Mouse (Mus musculus) kidney, postnatal 10 days (tissue): ENCODE results near the gene Rtraf.
"Not testable (repeated sequence)": the region's sequence is repeated elsewhere in the genome, so short reads cannot be mapped to it uniquely, and the experiment has no call there.

ENCODE experiments used
- DNase-seq: peaks from one replicate; pipeline ENCODE4 v3.0.0; 2021; ENCODE audit warnings: mixed read lengths

The Rtraf gene

DNA sequence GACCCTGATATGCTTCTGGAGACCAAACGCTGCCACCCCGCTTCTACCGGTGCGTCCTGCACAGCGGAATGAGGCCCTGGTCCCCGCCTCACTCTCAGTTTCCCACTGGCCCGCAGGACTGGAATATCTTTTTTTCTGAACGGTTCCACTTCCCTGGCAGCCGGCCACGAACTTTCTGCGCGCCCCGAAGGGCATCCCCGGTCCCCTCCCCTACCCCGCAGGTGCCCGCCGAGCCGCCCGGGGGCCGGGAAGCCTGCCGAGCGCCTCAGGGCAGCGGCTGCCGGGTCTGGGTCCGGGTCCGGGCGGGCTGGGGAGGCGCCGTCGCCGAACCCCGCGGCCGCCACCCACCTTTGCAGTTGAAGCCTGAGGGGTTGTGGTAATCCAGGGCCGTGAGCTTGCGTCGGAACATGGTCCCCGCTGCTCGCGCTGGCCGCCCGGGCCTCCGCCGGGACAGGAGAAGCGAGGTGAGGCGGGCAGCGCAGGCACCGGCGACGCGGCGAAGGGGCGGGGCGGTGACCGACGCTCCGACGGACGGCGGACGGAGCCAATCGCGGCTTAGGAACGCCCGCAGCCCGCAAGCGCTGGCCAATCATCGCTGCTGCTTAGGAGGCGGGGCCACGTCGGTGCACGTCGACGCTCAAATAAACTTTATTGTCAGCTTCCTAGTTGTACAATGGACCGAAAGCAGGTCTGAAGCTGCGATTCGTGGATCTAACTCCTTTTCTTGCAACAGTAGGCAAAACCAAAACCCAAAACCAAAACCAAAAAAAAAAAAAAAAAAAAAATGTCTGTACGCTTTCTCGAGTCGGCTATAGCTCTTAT is at the start of gene Rtraf:
Gene Rtraf (minus strand): TSS at position 504 of the 822 bp plus-strand sequence.
- peak; percentile 97 for DNase-seq

DNA sequence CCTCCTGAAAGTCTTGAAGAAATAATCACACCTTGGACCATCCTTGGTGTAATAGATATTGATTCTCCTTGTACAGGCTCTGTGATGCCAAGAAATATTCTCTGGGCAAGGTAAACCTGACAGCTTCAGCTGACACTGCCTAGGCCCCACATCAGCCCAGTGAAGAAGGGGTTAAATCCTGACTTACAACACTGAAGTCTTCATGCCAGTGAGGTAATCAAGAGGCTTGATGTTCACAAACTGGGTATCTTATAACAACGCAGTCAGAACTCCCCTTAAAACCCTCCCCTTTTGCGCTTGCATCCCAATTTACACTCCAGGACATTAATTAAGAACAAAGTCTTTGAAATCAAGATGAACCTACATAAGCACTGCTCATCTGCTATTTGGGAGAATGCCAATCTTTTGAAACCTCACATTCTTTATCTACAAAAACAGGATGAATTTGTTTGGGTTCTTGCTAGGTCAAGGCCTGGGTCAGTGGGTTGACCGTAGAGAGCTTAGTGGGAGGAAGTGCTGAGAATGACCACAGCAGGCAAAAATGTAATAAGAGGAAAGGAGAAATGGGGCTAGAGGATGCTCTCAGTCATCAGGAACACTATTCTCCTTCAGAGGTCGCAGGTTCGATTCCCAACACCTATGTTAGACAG is 43.8 kb upstream of the Rtraf start:
- DNase-seq, result peak; percentile 27

DNA sequence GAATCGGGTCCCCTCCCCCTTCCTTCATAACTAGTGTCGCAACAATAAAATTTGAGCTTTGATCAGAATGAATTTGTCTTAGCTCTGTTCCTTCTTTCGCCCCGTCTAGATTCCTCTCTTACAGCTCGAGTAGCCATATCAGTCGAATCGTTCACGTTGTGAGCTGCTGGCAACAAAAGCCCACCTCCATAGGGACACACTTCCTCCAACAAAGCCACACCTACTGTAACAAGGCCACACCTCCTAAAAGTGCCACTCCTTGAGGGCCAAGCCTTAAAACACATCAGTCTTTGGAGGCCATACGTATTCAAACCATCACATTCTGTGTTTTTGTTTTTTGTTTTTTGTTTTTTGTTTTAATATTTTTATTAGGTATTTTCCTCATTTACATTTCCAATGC is 41.5 kb upstream of the Rtraf start:
- DNase-seq, result not testable (repeated sequence)

DNA sequence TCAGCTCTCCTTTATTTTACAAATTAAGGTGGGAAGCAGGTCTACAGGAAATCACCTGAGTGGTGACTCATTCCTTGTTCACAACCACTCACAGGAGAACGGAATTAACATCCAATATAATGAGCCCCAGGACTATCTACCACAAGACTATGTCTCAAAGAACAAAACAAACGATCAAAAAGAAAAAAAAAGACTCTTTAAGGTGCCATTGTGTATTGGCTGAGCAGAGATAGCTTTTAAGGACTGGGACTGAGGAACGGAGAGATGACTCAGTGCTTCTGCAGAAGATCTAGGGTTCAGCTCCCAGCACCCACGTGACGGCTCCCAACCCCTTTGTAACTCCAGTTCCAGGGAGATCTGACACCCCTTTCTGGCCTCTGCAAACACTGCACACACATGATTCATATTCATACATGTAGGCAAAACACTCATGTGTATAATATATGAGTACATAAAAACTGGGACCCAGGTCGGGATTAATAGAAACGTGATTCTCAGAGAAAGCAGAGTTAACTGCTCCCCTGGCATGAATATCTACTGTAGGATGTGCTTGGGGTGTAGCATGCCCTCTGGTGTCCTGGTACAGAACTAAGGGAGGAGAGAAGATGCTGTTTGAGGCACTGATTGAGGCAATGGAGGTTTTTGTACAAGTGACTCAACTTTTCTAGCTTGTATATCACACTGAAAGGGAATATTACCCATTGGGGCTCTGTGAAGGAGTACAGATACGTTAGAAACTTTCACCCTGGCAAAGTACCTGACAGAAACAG is 37.9 kb upstream of the Rtraf start:
- DNase-seq, result no peak

DNA sequence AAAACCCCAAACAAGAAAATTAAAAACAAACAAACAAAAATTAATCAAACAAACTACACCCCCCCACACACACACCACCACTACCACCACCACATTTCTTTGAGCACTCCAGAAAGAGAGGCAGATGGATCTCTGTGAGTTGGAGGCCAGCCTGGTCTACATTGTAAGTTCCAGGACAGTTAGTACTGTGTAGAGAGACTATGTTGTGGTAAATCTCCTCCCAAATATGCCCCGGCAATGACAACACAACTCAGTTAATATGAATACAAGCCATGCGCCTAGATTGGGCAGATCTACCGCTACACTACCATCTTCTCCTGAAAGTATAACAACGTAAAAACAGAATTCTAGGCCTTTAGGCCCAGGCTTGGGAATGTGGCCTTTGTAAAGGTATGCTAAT is 36.7 kb upstream of the Rtraf start:
- no peak for DNase-seq

DNA sequence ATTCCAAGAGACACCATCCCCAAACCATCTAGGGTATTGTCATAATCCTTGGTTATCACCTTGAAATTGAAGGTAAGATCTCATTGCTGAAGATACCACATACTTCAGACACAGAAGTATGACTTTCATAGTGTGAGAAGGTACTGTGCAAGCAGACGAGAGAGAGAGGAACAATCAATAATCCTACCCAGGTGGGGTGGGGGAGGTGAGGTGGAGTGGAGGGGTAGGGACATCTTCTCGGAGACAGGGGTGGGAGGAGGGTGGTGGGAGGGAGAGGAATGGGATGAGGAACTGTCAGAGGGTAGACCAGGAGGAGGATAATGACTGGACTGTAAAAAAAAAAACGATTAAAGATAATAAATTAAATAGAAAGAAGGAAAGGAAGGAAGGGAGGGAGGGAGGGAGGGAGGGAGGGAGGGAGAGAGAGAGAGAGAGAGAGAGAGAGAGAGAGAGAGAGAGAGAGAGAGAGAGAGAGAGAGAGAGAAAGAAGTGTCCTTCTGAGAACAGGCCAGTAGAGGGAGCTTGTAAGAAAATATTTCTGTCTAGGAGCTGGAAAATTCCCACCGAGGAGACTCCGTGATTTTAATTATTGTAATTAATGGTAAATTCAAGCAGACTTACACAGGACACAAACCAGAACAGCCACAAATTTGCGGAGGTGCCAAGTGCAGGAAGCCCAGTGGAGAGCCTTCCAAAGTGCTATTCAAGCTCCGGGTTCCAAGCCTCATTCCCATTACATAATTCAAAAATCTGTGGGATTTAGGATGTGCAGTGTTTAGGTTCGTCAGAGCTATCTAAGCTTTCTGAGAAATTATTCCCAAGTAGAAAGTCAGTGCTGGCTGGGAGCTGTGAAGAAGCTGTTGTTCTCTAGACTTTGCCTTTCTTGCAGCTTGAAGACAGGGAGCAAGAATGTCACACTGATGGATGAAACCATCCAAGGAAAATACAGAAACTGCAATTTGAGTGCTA is 35.5 kb upstream of the Rtraf start:
- DNase-seq, result peak; percentile 28

DNA sequence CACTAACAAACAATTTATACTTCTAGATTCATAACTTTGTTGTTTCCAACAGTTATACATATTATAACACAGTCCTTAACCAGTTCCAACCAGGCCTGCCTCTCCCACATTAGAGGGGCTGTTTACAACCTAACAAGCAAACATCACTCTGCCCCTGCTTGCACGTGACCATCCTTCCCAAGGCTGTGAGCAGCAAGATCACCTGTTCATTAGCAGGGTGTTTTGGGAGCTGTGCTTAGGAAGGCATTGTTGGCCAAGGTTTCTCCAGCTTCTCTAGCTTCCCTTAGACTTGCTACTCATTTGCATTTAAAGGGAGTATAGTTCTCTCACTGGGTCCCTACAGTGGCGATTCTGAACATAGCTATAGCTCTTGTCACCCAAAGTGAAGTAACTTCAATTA is 34.7 kb upstream of the Rtraf start:
- no peak for DNase-seq

DNA sequence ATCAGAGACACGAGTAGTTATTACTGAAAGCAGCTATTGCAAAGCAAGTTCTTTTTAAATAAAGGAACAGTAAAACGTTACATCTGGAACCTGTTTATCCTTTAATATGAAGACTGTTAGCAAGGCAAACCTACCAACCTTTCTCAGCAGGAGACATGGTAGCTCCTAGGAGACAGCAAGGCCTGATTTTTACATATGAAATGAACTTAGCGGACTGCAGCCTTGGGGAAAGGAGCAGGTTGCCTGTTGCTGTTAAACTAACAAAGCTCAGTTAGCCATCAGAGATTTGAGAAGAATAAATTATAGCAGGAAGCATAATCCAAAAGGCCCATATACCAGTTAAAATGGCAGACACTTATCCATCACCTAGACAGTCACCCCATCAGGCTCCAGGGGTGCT is 29.8 kb upstream of the Rtraf start:
- no peak for DNase-seq

DNA sequence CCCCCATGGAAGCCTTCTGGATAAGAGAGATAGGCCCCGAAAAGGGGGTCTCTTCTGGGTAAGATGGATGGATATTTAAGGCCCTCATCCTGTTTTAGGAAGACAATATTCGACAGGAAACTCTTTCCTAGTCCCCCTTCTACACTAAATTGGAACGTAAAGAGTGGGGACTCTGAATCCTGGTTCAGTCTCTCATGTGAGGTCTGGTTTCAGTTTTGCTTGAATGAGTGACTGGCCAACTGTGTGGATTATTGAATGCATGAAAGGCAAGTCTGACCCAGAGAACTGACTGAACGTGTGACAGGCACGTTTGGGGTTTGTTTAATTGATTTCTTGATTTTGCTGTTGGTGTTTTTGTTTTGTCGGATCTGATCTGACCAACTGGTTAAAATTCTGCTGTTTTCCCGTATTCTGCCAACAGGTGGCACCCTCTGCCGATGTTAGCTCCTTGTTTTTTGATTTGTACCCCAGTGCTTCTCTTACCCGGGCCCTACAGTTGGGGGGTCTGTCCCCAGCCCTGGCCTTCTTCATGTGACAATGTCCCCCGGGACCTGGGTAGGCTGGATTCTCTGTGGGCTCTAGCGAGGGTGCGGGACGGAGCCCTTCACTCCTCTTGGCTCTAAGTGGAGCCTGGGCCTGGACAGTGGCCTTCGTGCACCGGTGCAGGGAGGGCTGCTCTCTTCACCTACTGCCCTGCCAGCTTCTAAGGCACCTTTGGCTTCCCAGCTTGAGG is 16.1 kb upstream of the Rtraf start:
- peak; percentile 83 for DNase-seq

DNA sequence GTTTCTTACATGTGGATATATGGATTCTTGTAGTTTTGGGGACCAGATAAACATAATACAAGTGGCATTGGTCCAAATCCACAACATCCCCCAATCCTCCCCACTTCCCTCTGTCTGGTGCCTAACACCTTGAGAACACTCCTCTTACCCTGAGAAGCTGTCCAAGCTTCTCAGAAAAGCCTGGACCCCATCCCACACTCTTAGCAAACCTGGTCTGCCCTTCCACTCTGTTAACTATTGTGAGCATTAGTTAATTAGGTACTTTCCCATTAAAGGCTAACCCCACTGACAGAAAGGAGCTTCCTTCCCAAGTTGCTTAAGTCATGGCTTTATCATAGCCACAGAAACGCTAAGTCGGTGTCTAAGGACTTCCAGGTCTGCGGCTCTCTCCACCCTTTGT is 12.7 kb upstream of the Rtraf start:
- no peak for DNase-seq

DNA sequence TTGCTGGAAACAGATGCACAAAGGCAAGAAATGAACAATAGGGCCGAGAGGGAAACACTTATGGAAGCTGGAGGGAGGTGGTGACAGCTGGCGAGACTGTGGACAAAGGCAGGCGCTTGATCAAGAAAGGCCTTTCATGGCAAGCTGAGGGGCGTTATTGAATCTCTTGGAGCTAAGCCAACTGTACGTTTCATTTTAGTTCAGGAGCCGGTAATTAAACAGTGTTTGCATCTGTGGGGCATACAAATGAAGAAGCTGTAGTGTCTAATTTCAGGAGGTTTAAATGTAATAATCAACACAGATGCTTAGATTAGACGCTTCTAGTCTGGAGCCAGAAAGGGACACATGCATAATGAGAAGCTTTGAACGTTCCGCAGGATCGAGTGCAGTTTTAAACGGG is 1.9 kb upstream of the Rtraf start:
- no peak for DNase-seq

DNA sequence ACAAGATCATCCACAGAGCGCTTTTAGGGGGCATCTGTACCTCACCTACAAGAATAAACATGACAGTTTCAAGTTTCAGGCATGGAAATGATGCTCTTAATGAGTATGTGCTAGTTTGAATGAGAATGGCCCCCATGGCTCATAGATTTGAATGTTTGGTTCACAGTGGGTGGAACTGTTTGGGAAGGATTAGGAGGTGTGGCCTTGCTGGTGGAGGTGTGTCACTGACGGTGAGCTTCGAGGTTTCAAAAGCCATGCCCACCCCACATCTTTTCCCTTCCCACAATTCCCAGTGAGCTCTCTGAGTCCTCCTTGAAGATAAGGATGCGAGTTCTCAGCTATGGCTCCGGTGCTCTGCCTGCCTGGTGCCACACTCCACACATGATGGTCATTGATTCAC is 1.9 kb downstream of the Rtraf start:
- no peak for DNase-seq

DNA sequence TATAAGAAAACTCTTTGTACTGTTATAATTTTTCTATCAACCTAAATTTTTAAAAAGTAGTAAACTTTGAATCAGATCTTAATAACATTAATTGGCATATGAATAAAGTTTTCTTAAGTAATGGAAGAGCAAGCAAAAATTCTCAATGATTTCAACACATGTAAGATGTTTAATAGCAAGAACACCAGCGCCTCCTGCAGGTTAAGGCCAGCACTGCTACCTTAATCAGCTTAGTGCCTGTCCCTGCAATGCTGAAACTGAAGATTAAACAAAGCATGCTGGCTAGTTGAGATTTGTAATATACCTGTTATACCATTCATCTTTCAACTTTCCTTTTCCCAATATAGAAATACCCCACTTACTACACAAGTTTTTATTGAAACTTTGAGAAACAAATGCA is 5.7 kb downstream of the Rtraf start:
- DNase-seq, result peak; percentile 93

DNA sequence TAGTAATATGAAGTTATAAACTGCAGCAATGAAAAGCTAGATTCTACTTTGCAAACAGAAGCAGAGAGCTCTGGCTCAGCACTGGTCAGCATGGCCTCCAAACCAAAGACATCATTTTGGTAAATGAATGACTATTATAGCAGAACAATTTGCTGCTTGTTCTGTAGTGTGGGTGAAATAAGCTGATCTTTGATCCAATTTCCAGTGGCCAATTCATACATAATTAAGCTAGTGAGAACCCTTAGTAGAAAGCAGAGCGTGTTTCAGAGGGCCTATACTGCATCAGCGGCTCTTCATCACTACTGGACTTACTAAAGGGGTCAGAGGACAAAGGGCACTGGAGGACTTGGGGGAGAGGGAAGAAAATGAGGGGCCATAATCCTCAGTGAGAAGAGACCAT is 10.6 kb downstream of the Rtraf start:
- no peak for DNase-seq

DNA sequence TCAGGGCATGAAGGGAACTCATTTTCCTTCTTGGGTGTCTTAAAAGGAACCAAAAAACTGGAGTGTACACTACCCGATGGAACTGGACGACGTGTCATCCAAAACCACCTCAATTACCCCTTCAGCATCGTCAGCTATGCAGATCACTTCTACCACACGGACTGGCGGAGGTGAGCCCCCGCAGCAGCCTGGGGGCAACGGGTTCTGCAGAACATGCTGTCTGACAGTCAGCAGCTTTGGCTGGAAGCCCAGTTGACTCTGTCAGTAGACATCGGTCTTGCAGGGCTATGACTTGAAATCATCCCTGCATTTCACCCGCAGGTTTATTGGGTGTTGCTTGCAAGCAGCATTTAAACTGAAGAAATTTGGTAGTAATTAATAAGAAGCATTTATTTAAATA is 13.7 kb downstream of the Rtraf start:
- no peak for DNase-seq

DNA sequence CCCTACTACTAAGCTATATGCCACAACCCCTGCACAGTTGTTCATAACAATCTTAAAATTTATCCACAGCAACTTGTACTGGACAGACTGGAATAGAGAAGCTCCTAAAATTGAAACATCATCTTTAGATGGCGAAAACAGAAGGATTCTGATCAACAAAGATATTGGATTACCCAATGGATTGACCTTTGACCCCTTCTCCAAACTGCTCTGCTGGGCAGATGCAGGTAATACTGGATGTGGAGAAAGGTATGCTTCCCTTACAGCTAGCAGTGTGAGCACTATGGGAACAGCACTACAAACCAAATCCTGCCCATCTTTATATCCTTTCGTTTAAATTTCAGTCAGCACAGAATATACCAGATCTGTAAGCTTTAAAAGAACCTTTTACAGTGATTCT is 15.8 kb downstream of the Rtraf start:
- DNase-seq, result no peak

DNA sequence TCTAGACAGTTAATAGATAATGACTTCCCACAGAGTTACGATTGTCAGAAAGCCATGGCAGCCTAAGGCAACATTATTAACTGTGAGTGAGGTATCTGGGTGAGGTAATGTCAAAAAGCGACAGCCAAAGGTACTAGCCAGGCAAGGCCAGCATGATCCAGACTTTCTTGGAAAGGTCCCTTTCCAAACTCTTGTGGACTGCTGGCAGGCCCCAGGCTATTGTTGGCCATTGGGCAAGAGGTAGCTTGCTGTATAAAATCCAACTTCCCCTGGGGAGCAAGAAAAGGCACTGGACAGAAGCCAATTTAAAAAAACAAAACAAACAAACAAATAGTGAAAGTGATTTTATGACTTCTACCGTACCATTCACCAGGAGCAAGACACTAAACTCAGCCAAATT is 16.3 kb downstream of the Rtraf start:
- DNase-seq, result no peak

DNA sequence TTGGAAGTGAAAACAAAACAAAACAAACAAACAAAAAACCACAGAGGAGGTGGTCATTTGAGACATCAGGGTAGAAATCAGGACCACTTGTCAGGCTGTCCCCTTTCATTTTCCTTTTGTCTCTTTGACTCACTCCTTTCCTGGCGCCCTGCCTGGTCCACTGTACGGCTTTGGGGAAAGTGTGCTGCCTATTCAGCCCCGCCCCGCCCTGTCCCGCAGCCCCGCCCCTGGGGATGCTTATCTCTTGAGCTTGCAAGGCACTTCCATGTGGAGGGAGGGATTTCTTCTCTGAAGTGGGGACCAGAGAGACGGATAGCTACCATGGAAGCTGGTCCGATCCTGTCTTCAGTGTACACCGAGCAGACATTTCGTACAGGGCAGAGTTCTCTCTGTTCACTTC is 20.0 kb downstream of the Rtraf start:
- peak; percentile 51 for DNase-seq

DNA sequence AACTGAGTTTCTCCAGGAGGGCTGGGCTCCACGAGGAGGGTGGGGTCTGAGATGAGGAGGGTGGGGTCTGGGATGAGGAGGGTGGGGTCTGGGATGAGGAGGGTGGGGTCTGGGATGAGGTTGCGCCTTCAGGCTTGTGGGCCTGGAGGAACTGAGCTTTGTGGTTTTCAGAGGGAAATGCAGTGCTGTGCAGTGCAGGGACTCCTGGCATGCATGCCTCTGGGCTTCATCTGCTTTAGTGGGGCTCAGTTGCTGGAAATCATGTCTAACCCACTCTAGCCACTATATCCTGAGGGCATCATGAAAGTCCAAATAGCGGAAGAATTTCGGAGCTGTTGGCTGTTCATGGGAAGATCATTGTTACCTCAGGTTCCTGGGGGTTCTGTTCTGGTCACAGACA is 20.4 kb downstream of the Rtraf start:
- DNase-seq, result no peak

DNA sequence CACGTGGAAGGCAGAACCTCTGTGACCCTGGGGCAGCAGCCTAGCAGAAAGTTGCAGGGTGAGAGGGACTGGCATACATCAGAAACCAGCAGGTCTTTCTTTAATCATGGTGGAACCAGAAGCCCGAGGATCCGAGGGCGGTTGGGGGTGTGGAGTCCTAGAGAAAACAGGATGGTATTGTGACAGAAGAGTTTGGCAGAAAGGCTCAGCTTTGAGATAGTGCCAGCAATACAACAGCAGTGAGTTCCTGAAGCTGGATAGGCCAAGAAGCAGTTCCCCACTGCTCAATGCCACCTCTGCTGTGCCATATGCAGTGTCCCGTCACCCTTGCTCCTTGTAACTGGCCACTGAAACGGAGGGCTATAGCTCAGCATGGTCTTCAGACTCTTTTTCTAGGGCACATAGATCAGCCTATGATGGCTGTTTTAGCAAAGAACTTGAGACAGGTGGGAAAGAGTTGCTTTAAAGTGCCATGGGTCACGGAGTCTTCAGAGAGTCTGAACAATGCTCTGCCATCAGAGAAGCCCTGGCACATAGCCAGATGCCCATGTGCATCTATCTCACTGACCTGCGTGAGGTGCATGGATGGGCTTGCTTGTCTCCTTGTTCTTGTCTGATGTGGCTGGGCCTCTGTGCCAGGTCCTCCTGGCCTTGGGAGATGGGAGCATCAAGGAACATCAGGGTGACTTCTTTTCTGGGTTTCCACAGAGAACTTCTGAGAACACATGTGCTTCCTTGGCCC is 22.0 kb downstream of the Rtraf start:
- no peak for DNase-seq

DNA sequence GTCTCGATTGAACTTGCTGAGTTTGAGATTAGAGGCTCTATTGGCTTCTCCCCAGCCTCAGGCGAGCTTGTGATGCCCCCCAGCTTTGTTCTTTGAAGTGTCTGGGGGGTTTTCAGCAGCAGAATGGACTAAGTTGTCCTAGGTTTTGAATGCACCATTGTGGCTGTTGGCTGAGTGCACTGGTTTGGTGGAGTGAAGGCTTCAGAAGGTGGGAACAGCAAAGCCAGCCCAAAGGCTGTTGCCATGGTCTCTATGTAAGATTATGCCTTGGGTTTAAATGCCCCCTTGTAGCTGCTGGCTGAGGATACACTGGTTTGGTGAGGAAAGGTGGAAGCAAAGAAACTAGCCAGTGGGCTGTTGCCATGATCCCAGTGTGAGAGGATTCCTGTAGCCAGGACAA is 23.1 kb downstream of the Rtraf start:
- DNase-seq, result no peak
